Mouse (Mus musculus) heart, embryonic 12.5 days (tissue): ENCODE results near the gene Cdk11b. TPM values are rescaled to one million over a fixed set of nuclear protein-coding genes. Genes with fewer than 3 reads are reported as not detected.
A peak's percentile ranks its signal among the peaks of the same experiment; 100 is the strongest.
"Not testable (repeated sequence)": the region's sequence is repeated elsewhere in the genome, so short reads cannot be mapped to it uniquely, and the experiment has no call there.

Source experiments
- ATAC-seq: fragments of 200-750 bp; cut with Nextera tagmentation; 2 replicates; pipeline ENCODE4 v1.8.0; 2017; ENCODE audit warnings: moderate TSS enrichment, moderate library complexity; ENCODE audit not compliant: insufficient number of reproducible peaks, low FRiP score
- H3K27ac ChIP-seq: fragments of 300-500 bp; sonication (generic); 2 replicates; pipeline ENCODE4 v1.5.1; 2016; ENCODE audit warnings: mild to moderate bottlenecking, moderate library complexity; ENCODE audit not compliant: poor library complexity, severe bottlenecking
- H3K27me3 ChIP-seq: fragments of 300-500 bp; sonication (generic); replicated peaks from 2 replicates; pipeline ENCODE4 v1.6.1; 2016; ENCODE audit warnings: mild to moderate bottlenecking, moderate library complexity
- H3K36me3 ChIP-seq: fragments of 300-500 bp; sonication (generic); 2 replicates; pipeline ENCODE4 v1.6.1; 2016; ENCODE audit warnings: mild to moderate bottlenecking, moderate library complexity
- H3K4me1 ChIP-seq: fragments of 300-500 bp; sonication (generic); replicated peaks from 2 replicates; pipeline ENCODE4 v1.6.1; 2016; ENCODE audit warnings: mild to moderate bottlenecking
- H3K4me2 ChIP-seq: fragments of 300-500 bp; sonication (generic); 2 replicates; pipeline ENCODE4 v1.6.1; 2016; ENCODE audit warnings: mild to moderate bottlenecking, moderate library complexity
- H3K4me3 ChIP-seq: fragments of 300-500 bp; sonication (generic); 2 replicates; pipeline ENCODE4 v1.5.1; 2016; ENCODE audit warnings: mild to moderate bottlenecking
- H3K9ac ChIP-seq: fragments of 300-500 bp; sonication (generic); 2 replicates; pipeline ENCODE4 v1.6.1; 2016; ENCODE audit warnings: mild to moderate bottlenecking, moderate library complexity
- H3K9me3 ChIP-seq: fragments of 300-500 bp; sonication (generic); replicated peaks from 2 replicates; pipeline ENCODE4 v1.6.1; 2016; ENCODE audit warnings: mild to moderate bottlenecking, moderate library complexity
- WGBS: fragments of 180-500 bp; shearing (Covaris S2); methylation state at CpG from one replicate; pipeline ENCODE4 v1.1.7; 2016; 5-methylcytosine and 5-hydroxymethylcytosine counted together
- polyA plus RNA-seq: library from polyadenylated mRNA; unstranded; fragments of >200 nt; fragmentation: Nextera tagmentation; extraction: Ambion mirVana; gene quantifications from 2 replicates; pipeline ENCODE4 v1.2.1, GENCODE M21; 2016

The Cdk11b gene
- polyA plus RNA-seq, 1 experiment from 2014 or later, result 52.3 TPM

DNA sequence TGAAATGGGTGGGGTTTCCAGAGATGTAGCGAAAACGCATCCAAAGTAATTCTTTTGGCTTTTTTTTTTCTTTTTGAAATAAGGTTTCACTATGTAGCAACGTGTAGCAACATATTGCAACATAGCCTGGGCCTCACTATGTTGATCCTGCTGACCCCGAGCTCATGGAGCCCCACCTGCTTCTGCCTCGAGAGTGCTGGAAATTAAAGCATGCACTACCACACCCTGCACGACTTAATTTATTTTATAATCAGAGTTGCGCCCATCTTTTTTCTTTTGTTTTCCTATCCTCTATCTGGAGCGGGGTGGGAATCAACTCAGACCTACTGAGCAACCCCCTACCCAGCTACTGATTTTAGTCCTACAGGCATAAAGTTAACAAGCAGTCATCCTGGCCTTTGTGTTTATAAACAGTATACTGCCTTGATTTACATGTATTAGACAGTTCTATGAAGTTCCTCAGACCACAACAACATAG, 45.0 kb downstream of the Cdk11b start:
- H3K9ac ChIP-seq, result peak overlapping the region; percentile 83
- no peak for ATAC-seq
- WGBS, result 4% methylated on average over 8 of the region's 8 CpGs

DNA sequence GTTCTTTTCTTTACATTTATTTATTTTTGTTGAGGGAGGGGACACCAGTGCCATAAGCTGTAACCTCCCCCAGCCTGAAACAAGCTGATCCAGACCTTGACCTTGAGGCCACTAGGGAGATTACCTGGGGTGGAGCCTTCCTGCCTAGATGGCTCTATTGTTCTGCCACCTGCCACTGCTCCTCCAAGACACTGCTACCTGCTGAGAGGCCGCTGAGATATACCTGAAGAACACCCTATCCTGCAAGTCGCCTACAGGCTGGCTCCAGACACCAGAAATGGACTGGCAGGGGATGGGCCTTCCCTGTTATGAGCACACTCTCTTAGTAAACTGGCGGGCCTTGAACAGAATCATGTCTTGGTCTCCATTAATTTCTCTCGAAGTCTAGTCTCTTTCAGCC, 45.6 kb downstream of the Cdk11b start:
- H3K4me3 ChIP-seq, H3K4me2 ChIP-seq: not testable (repeated sequence)
- WGBS, result 65% methylated on average over 4 of the region's 4 CpGs

More for the DNA sequence above, 45.0 kb downstream of the Cdk11b start:
- H3K4me2 ChIP-seq, result peak overlapping the region; percentile 84
- no peaks in the 10 kb centered on the region for H3K9me3 ChIP-seq
- H3K27me3 ChIP-seq, result no peaks in the 10 kb centered on the region
- peak overlapping the region; percentile 82 for H3K4me3 ChIP-seq
- H3K36me3 ChIP-seq, result 0 out of 2 replicates have a peak, but pooled peaks cover 3% of the 10 kb centered on the region
- peaks cover 7% of the 10 kb centered on the region for H3K4me1 ChIP-seq
- H3K27ac ChIP-seq, result no peak overlapping the region

DNA sequence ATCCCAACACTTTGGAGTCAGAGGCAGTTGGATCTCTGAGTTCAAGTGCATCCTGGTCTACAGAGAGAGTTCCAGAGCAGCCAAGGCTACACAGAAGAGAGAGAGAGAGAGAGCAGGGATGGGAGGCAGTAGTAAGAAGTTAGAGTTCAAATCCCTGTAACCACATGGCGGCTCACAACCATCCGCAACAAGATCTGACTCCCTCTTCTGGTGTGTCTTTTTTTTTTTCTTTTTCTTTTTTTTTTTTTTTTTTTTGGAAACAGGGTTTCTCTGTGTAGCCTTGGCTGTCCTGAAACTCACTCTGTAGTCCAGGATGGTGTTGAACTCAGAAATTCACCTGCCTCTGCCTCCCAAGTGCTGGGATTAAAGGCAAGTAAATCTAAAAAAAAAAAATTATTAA, 47.4 kb downstream of the Cdk11b start:
- Histone ChIP-seq H3K36me3 (no peaks in the 10 kb centered on the region), H3K4me3 (no peak overlapping the region), H3K27me3 (no peaks in the 10 kb centered on the region), H3K27ac (no peak overlapping the region), H3K4me1 (peaks cover 7% of the 10 kb centered on the region), H3K9me3 (no peaks in the 10 kb centered on the region), H3K4me2 (no peak overlapping the region), H3K9ac (no peak overlapping the region)
- no peak for ATAC-seq
- 56% methylated on average over 2 of the region's 2 CpGs for WGBS

More for the DNA sequence above, 45.6 kb downstream of the Cdk11b start:
- H3K27me3 ChIP-seq, ATAC-seq, H3K9me3 ChIP-seq, H3K9ac ChIP-seq, H3K4me1 ChIP-seq, H3K27ac ChIP-seq, H3K36me3 ChIP-seq: not testable (repeated sequence)

- Histone ChIP-seq H3K9me3 (no peaks in the 10 kb centered on the region), H3K36me3 (no peaks in the 10 kb centered on the region), H3K4me3 (no peak overlapping the region), H3K27me3 (no peaks in the 10 kb centered on the region), H3K4me1 (no peaks in the 10 kb centered on the region), H3K4me2 (no peak overlapping the region), H3K9ac (no peak overlapping the region), H3K27ac (no peak overlapping the region)
- WGBS, result 87% methylated on average over 2 of the region's 2 CpGs
- no peak for ATAC-seq
These were observed 51.3 kb downstream of the Cdk11b start for GRCm38 (mm10) chr4:155675991-155676390.

DNA sequence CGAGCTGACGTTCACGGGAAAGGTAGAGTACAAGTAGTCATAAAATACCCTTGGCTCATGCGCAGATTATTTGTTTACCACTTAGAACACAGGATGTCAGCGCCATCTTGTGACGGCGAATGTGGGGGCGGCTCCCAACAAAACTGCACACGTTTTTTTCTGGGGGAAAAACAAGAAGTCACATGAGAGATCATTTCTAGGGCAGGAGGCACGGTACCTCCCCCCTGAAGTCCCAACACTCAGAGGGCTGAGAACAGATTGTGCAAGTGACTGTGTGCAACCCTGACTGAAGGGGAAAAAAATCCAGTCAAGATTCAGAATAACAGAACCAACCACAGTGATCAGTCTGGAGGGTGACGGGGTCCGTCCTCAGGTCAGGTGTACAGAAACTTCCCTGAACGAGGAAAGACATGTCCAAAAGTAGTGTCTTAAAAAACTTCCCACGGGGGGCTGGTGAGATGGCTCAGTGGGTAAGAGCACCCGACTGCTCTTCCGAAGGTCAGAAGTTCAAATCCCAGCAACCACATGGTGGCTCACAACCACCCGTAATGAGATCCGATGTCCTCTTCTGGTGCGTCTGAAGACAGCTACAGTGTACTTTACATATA, 59.1 kb downstream of the Cdk11b start:
- WGBS, result 84% methylated on average over 16 of the region's 19 CpGs

DNA sequence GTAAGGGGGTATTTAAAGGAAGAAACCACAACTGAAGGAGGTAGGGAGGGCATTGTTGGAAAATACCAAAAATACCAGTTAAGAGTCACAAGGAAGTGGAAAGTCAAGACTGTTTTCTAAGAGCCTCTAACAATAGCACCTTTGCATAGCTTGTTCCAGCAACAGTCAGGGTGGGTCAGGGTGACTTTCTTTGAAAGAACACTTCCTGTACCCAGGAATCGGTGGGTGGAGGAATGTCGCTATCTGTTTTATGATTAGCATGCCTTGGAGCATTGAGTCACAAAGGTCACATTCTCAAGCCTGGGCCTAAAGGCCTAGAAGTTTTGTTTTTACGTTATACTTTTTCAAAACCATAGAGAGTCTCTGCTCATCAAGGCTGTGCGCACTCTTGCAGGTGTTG, 63.1 kb downstream of the Cdk11b start:
- H3K9ac ChIP-seq, H3K4me1 ChIP-seq, H3K36me3 ChIP-seq, ATAC-seq, H3K27ac ChIP-seq, H3K4me3 ChIP-seq, H3K9me3 ChIP-seq, H3K4me2 ChIP-seq: not testable (repeated sequence)
- WGBS, result 67% methylated on average over 4 of the region's 4 CpGs
- H3K27me3 ChIP-seq, result peaks cover 22% of the 10 kb centered on the region; the same call in 1 of the 2 replicates

More for the DNA sequence above, 59.1 kb downstream of the Cdk11b start:
- peaks cover 11% of the 10 kb centered on the region; the same call in 1 of the 2 replicates for H3K27me3 ChIP-seq
- H3K4me1 ChIP-seq, H3K9me3 ChIP-seq, H3K36me3 ChIP-seq, H3K9ac ChIP-seq, ATAC-seq, H3K27ac ChIP-seq, H3K4me2 ChIP-seq, H3K4me3 ChIP-seq: not testable (repeated sequence)

- no peaks in the 10 kb centered on the region for H3K9me3 ChIP-seq
- no peak overlapping the region for H3K4me2 ChIP-seq
- H3K27ac ChIP-seq, result no peak overlapping the region
- ATAC-seq, result no peak
- H3K36me3 ChIP-seq, result no peaks in the 10 kb centered on the region
- no peak overlapping the region for H3K4me3 ChIP-seq
- H3K27me3 ChIP-seq, result peaks cover 36% of the 10 kb centered on the region
- peaks cover 5% of the 10 kb centered on the region; the same call in 1 of the 2 replicates for H3K4me1 ChIP-seq
- H3K9ac ChIP-seq, result no peak overlapping the region
- 78% methylated on average over 12 of the region's 12 CpGs for WGBS
These were observed 66.1 kb downstream of the Cdk11b start for GRCm38 (mm10) chr4:155690571-155691375.

GRCm38 (mm10) chr4:155692421-155692820, 67.8 kb downstream of the Cdk11b start:
- Histone ChIP-seq H3K9ac (no peak overlapping the region), H3K4me2 (no peak overlapping the region), H3K36me3 (no peaks in the 10 kb centered on the region), H3K27me3 (peaks cover 35% of the 10 kb centered on the region), H3K9me3 (no peaks in the 10 kb centered on the region), H3K4me1 (peaks cover 5% of the 10 kb centered on the region; the same call in 1 of the 2 replicates), H3K27ac (no peak overlapping the region), H3K4me3 (no peak overlapping the region)
- no peak for ATAC-seq
- WGBS, result 92% methylated on average over 3 of the region's 3 CpGs

GRCm38 (mm10) chr4:155694111-155694481, 69.4 kb downstream of the Cdk11b start, which contains the start of gene Fndc10:
Fndc10 (plus strand) TSS chr4:155694342.
- WGBS, result under 1% methylated on average over 42 of the region's 47 CpGs
- H3K9ac ChIP-seq, result peak within 1 kb of the TSS; percentile 87
- peak within 1 kb of the TSS; percentile 99 for H3K4me2 ChIP-seq
- H3K27me3 ChIP-seq, result peaks cover 35% of the 10 kb centered on the region
- peaks cover 5% of the 10 kb centered on the region; the same call in 1 of the 2 replicates for H3K4me1 ChIP-seq
- 0 out of 2 replicates have a peak within 1 kb of the TSS, but pooled peaks have one; percentile 28 for H3K27ac ChIP-seq
- peak; percentile 71; the same call in 1 of the 2 replicates for ATAC-seq
- peak within 1 kb of the TSS; percentile 69 for H3K4me3 ChIP-seq
- no peaks in the 10 kb centered on the region for H3K9me3 ChIP-seq
- no peaks in the 10 kb centered on the region for H3K36me3 ChIP-seq

DNA sequence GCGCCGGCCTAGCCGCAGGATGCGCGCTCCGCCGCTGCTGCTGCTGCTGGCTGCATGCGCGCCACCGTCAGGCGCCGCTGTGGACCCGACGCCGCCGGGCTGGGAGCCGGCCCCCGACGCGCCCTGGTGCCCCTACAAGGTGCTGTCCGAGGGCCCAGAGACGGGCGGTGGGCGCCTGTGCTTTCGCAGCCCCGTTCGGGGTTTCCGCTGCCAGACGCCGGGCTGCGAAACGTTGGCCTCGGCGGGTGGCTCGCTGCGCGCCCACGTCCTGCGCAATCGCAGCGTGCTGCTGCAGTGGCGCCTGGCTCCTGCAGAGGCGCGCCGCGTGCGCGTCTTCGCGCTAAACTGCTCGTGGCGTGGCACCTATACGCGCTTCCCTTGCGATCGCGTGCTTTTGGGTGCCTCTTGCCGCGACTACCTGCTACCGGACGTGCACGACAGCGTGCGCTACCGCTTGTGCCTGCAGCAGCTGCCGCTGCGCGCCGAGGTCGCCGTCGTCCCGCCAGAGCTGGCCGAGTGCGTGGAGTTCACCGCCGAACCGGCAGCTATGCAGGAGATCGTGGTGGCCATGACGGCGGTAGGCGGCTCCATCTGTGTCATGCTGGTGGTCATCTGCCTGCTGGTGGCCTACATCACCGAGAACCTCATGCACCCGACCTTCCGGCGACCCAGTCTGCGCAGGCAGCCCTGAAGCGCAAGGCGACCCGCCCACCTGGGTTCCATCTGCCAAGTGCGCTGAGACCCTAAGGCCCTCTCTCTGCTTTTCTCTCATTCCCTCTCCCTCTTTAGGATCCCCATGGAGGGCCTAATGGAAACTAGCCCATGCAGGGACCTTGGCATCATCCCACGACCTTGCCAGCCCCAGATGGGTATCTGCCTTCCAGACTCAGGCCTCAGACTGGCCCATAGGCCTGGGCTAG, 70.1 kb downstream of the Cdk11b start:
- Histone ChIP-seq H3K9ac (peak overlapping the region; percentile 87), H3K27ac (0 out of 2 replicates have a peak overlapping the region, but pooled peaks have one; percentile 28), H3K4me3 (peak overlapping the region; percentile 69), H3K36me3 (no peaks in the 10 kb centered on the region), H3K4me1 (peaks cover 5% of the 10 kb centered on the region; the same call in 1 of the 2 replicates), H3K4me2 (peak overlapping the region; percentile 99), H3K9me3 (no peaks in the 10 kb centered on the region), H3K27me3 (peaks cover 35% of the 10 kb centered on the region)
- ATAC-seq, result peak; percentile 56
- WGBS, result 1% methylated on average over 92 of the region's 92 CpGs
